Mouse (Mus musculus): Measurements from ENCODE around the gene Ppp2r3a.

Ppp2r3a gene

GRCm38 (mm10) chr9:101073987-101074331 lies 177.6 kb downstream of the Ppp2r3a start, which contains the start of gene Msl2:
Gene Msl2 (plus strand): TSS chr9:101074101.
- no peak for DNase-seq

GRCm38 (mm10) chr9:101073041-101073986 lies 178.3 kb downstream of the Ppp2r3a start:
- peak; percentile 99 for DNase-seq

GRCm38 (mm10) chr9:101072506-101072905 lies 179.1 kb downstream of the Ppp2r3a start:
- DNase-seq: no peak

GRCm38 (mm10) chr9:101069781-101070180 lies 181.8 kb downstream of the Ppp2r3a start:
- no peak for DNase-seq

GRCm38 (mm10) chr9:101065076-101065602 lies 186.5 kb downstream of the Ppp2r3a start:
- DNase-seq: no peak

- DNase-seq: no peak
Measured at GRCm38 (mm10) chr9:101062253-101062780, 189.3 kb downstream of the Ppp2r3a start.

GRCm38 (mm10) chr9:101061035-101061434 lies 190.6 kb downstream of the Ppp2r3a start:
- DNase-seq: no peak

- DNase-seq: no peak
Measured at GRCm38 (mm10) chr9:101057156-101057555, 194.4 kb downstream of the Ppp2r3a start.
